Mouse (Mus musculus): ENCODE data around the gene Zfp62.
"Not testable (repeated sequence)": the region's sequence is repeated elsewhere in the genome, so short reads cannot be mapped to it uniquely, and the experiment has no call there.

DNA sequence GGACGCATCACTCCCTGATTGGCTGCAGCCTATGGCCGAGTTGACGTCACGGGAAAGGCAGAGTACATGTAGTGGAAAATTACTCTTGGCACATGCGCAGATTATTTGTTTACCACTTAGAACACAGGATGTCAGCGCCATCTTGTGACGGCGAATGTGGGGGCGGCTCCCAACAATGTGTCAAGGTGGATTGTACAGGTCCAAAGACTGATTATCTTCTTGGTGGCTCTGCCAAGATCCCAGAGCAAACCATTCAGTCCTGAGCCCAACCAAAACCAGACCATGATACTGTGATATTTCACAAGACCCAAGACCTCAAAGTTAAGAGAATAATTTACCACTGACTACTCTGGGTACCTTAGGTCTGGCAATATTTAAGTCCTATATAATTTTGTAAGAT is 8.3 kb upstream of the Zfp62 start:
- TF ChIP-seq CTCF (IDR thresholded peaks at IDR 0.05; ENCODE audit: extremely low read depth, insufficient read length, insufficient replicate concordance, low read depth, low read length); POLR2A (IDR thresholded peaks at IDR 0.05; ENCODE audit: low read depth, low read length): not testable (repeated sequence)

Measured in small intestine, adult 2 months (tissue).